Mouse (Mus musculus) megakaryocyte, embryonic 14.5 days (primary cell): ENCODE results near the gene Wnt9a.

Experiments used
- FLI1 ChIP-seq: IDR thresholded peaks from 2 replicates; pipeline ENCODE4 v1.6.1; 2012; ENCODE audit warnings: low read length, inconsistent platforms, mixed read lengths
- GATA1 ChIP-seq: IDR thresholded peaks from 3 replicates; pipeline ENCODE4 v1.6.1; 2012; ENCODE audit warnings: mixed read lengths, low read length, inconsistent platforms, borderline replicate concordance

DNA sequence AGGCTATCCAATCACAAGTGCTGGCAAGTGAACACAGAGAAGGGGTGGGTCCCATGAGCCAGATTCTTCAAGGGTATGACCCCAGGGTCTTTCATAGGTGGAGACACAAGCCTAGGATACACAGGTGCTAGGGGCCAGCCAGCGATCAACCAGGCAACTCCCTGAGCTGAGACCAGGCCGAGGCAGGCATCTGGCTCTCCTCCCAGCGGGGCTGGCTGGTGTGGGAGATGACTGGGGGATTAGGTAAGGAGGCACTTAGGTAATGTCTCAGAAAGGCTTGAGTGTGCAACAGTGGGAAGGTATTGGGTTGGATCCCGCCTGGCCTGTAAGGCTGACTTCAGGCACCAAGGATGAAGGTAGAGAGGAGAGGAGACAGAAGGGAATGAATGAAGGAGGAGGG lies 28.4 kb downstream of the Wnt9a start:
- TF ChIP-seq GATA1 = no peak
- no peak for TF ChIP-seq FLI1
